Mouse (Mus musculus) lung, embryonic 14.5 days (tissue): ENCODE measurements around the gene Pafah2. TPM values are rescaled to one million over a fixed set of nuclear protein-coding genes. Genes with fewer than 3 reads are reported as not detected.

Source experiments
- ATAC-seq: fragments of 200-750 bp; cut with Nextera tagmentation; 2 replicates; pipeline ENCODE4 v1.8.0; 2017; ENCODE audit warnings: mild to moderate bottlenecking, moderate TSS enrichment, moderate library complexity; ENCODE audit not compliant: insufficient read depth
- DNase-seq: peaks from one replicate; pipeline ENCODE4 v3.0.0-alpha.2; 2015
- H3K27ac ChIP-seq: fragments of 300-500 bp; sonication (generic); 2 replicates; pipeline ENCODE4 v1.5.1; 2014; ENCODE audit warnings: low read depth, mild to moderate bottlenecking, moderate library complexity
- H3K27me3 ChIP-seq: fragments of 300-500 bp; sonication (generic); 2 replicates; pipeline ENCODE4 v1.6.1; 2014; ENCODE audit warnings: low read length, control low read depth; ENCODE audit not compliant: insufficient read depth
- H3K36me3 ChIP-seq: fragments of 300-500 bp; sonication (generic); 2 replicates; pipeline ENCODE4 v1.6.1; 2014; ENCODE audit warnings: control low read depth; ENCODE audit not compliant: insufficient read depth
- H3K4me1 ChIP-seq: fragments of 300-500 bp; sonication (generic); 2 replicates; pipeline ENCODE4 v1.6.1; 2014; ENCODE audit warnings: antibody characterized with exemption, control low read depth; ENCODE audit not compliant: insufficient read depth
- H3K4me2 ChIP-seq: fragments of 300-500 bp; sonication (generic); 2 replicates; pipeline ENCODE4 v1.6.1; 2014; ENCODE audit warnings: mild to moderate bottlenecking
- H3K4me3 ChIP-seq: fragments of 300-500 bp; sonication (generic); 2 replicates; pipeline ENCODE4 v1.5.1; 2014; ENCODE audit warnings: low read depth, low read length
- H3K9ac ChIP-seq: fragments of 300-500 bp; sonication (generic); 2 replicates; pipeline ENCODE4 v1.6.1; 2014
- H3K9me3 ChIP-seq: fragments of 300-500 bp; sonication (generic); 2 replicates; pipeline ENCODE4 v1.6.1; 2016; ENCODE audit warnings: low read depth, low read length, control low read depth
- CTCF ChIP-seq: IDR thresholded peaks from 2 replicates; pipeline ENCODE4 v1.5.1; 2016; ENCODE audit warnings: antibody characterized with exemption, low read depth
- WGBS: fragments of 180-500 bp; shearing (Covaris S2); extraction: QIAGEN DNeasy Blood & Tissue Kit; methylation state at CpG from one replicate; pipeline ENCODE4 v1.1.7; 2014; 5-methylcytosine and 5-hydroxymethylcytosine counted together
- polyA plus RNA-seq: library from polyadenylated mRNA; unstranded; fragments of >200 nt; fragmentation: Nextera tagmentation; extraction: Ambion mirVana; gene quantifications from 2 replicates; pipeline ENCODE4 v1.2.1, GENCODE M21; 2014

The Pafah2 gene
- polyA plus RNA-seq, 1 experiment from 2014 or later, result 10.5 TPM

GRCm38 (mm10) chr4:134361215-134361614 is 34.9 kb upstream of the Pafah2 start:
- peak; percentile 29 for DNase-seq

GRCm38 (mm10) chr4:134362124-134362523 is 34.0 kb upstream of the Pafah2 start:
- Histone ChIP-seq H3K4me2 (no peak overlapping the region), H3K36me3 (no peaks in the 10 kb centered on the region), H3K27ac (no peak overlapping the region), H3K27me3 (no peaks in the 10 kb centered on the region), H3K4me1 (no peaks in the 10 kb centered on the region), H3K4me3 (no peak overlapping the region), H3K9me3 (no peaks in the 10 kb centered on the region), H3K9ac (no peak overlapping the region)
- 67% methylated on average over 9 of the region's 9 CpGs for WGBS
- no peak for DNase-seq
- ATAC-seq, result no peak
- no peak for TF ChIP-seq CTCF

More at GRCm38 (mm10) chr4:134361215-134361614, 34.9 kb upstream of the Pafah2 start:
- Histone ChIP-seq H3K9me3 (no peaks in the 10 kb centered on the region), H3K27me3 (no peaks in the 10 kb centered on the region), H3K27ac (peak overlapping the region; percentile 33; the same call in 1 of the 2 replicates), H3K36me3 (no peaks in the 10 kb centered on the region), H3K4me1 (no peaks in the 10 kb centered on the region), H3K4me2 (no peak overlapping the region), H3K9ac (no peak overlapping the region), H3K4me3 (no peak overlapping the region)
- WGBS, result 23% methylated on average over 5 of the region's 5 CpGs
- no peak for TF ChIP-seq CTCF
- no peak for ATAC-seq

- 22% methylated on average over 9 of the region's 9 CpGs for WGBS
- DNase-seq (peak; percentile 53), ATAC-seq (peak; percentile 53; the same call in 1 of the 2 replicates)
- Histone ChIP-seq H3K9me3 (no peaks in the 10 kb centered on the region), H3K36me3 (no peaks in the 10 kb centered on the region), H3K4me2 (no peak overlapping the region), H3K4me3 (no peak overlapping the region), H3K9ac (no peak overlapping the region), H3K27me3 (no peaks in the 10 kb centered on the region), H3K4me1 (no peaks in the 10 kb centered on the region), H3K27ac (no peak overlapping the region)
- no peak for TF ChIP-seq CTCF
Measured at GRCm38 (mm10) chr4:134362586-134362985, 33.5 kb upstream of the Pafah2 start.

GRCm38 (mm10) chr4:134365280-134365679 is 30.8 kb upstream of the Pafah2 start:
- 24% methylated on average over 5 of the region's 5 CpGs for WGBS
- H3K4me2 ChIP-seq, result no peak overlapping the region
- no peak for TF ChIP-seq CTCF
- peaks cover 7% of the 10 kb centered on the region; the same call in 1 of the 2 replicates for H3K27me3 ChIP-seq
- no peaks in the 10 kb centered on the region for H3K4me1 ChIP-seq
- no peak overlapping the region for H3K27ac ChIP-seq
- ATAC-seq (no peak), DNase-seq (no peak)
- no peak overlapping the region for H3K9ac ChIP-seq
- no peaks in the 10 kb centered on the region for H3K9me3 ChIP-seq
- no peak overlapping the region for H3K4me3 ChIP-seq
- H3K36me3 ChIP-seq, result no peaks in the 10 kb centered on the region

- Histone ChIP-seq H3K27me3 (peaks cover 27% of the 10 kb centered on the region), H3K9me3 (no peaks in the 10 kb centered on the region), H3K4me2 (peak overlapping the region; percentile 95), H3K4me1 (peaks cover 4% of the 10 kb centered on the region; the same call in 1 of the 2 replicates), H3K9ac (peak overlapping the region; percentile 32; the same call in 1 of the 2 replicates), H3K36me3 (no peaks in the 10 kb centered on the region), H3K27ac (no peak overlapping the region), H3K4me3 (peak overlapping the region; percentile 48)
- ATAC-seq, result peak; percentile 13; the same call in 1 of the 2 replicates
- no peak for TF ChIP-seq CTCF
- 1% methylated on average over 18 of the region's 18 CpGs for WGBS
- DNase-seq, result peak; percentile 47
Measured at GRCm38 (mm10) chr4:134370649-134371221, 25.4 kb upstream of the Pafah2 start.

- peak overlapping the region; percentile 32; the same call in 1 of the 2 replicates for H3K9ac ChIP-seq
- peak overlapping the region; percentile 48 for H3K4me3 ChIP-seq
- H3K27ac ChIP-seq, result no peak overlapping the region
- DNase-seq (no peak), ATAC-seq (no peak)
- H3K27me3 ChIP-seq, result peaks cover 27% of the 10 kb centered on the region
- no peaks in the 10 kb centered on the region for H3K36me3 ChIP-seq
- no peaks in the 10 kb centered on the region for H3K9me3 ChIP-seq
- 1% methylated on average over 17 of the region's 17 CpGs for WGBS
- H3K4me1 ChIP-seq, result peaks cover 4% of the 10 kb centered on the region; the same call in 1 of the 2 replicates
- peak overlapping the region; percentile 95 for H3K4me2 ChIP-seq
- TF ChIP-seq CTCF, result no peak
Measured at GRCm38 (mm10) chr4:134371316-134371855, 24.7 kb upstream of the Pafah2 start.

GRCm38 (mm10) chr4:134372294-134372747 is 23.8 kb upstream of the Pafah2 start:
- Histone ChIP-seq H3K4me2 (peak overlapping the region; percentile 95), H3K9me3 (no peaks in the 10 kb centered on the region), H3K27ac (no peak overlapping the region), H3K4me3 (peak overlapping the region; percentile 48), H3K27me3 (peaks cover 27% of the 10 kb centered on the region), H3K36me3 (no peaks in the 10 kb centered on the region), H3K4me1 (peaks cover 4% of the 10 kb centered on the region; the same call in 1 of the 2 replicates), H3K9ac (peak overlapping the region; percentile 42; the same call in 1 of the 2 replicates)
- WGBS, result under 1% methylated on average over 16 of the region's 16 CpGs
- peak; percentile 76 for ATAC-seq
- peak; percentile 85 for DNase-seq
- no peak for TF ChIP-seq CTCF
